Mouse (Mus musculus) inflammation-experienced regulatory T-cells (primary cell): Measurements from ENCODE around the gene Gm20825. TPM values are rescaled to one million over a fixed set of nuclear protein-coding genes. Genes with fewer than 3 reads are reported as not detected.

Experiments
- polyA plus RNA-seq, 2 experiments: library from polyadenylated mRNA; unstranded; fragments of 100-300 nt; shearing (Covaris generic); gene quantifications; one replicate each; pipeline ENCODE4 v1.2.1; 2017

Gm20825 gene
- polyA plus RNA-seq: not detected

GRCm38 (mm10) chrY:8071407-8071806, at the start of gene Gm20825:
Gm20825 (minus strand) TSS chrY:8071507.

Other genes starting within 250 kb of the Gm20825 start
- gene Gm29049, start 74.3 kb downstream of the Gm20825 start, polyA plus RNA-seq: not detected
- gene Gm20824, start 186.4 kb upstream of the Gm20825 start, polyA plus RNA-seq: under 1 TPM in 1 of 2 experiments, not detected in 1; 0.17 TPM